Mouse (Mus musculus): Measurements from ENCODE around the gene Slc13a5.

DNA sequence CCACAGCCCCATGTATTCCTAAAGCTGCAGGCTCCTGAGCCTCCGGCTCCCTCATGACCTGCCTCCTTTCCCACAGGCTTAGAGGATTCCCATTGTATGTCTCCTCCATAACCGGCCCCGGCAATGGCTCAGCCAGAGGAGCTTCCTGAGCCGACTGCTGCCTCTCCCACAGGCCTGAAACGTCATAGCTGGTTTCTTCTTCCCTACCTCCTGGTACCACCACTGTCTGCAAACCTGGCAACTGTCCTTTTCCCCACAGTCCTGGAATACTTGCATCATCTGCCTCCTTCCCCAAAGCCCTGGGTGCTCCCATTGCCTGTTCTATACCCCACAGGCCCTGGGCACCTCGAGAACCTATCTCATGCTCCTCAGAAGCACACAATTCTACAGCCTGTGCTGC lies 61.8 kb downstream of the Slc13a5 start:
- TF ChIP-seq CTCF (conservative IDR thresholded peaks at IDR 0.05 in 1 of 2, IDR thresholded peaks at IDR 0.05 in 1 of 2; ENCODE audit: low read depth in 2 of 2, low read length in 2 of 2) (no peak), ZNF384 (IDR thresholded peaks at IDR 0.05; ENCODE audit: low read depth, low read length) (no peak), MXI1 (IDR thresholded peaks at IDR 0.05; ENCODE audit: low read depth, low read length) (no peak), POLR2AphosphoS2 (IDR thresholded peaks at IDR 0.05; ENCODE audit: low read depth, low read length) (no peak), ZC3H11A (IDR thresholded peaks at IDR 0.05; ENCODE audit: low read depth, low read length) (no peak), SMC3 (IDR thresholded peaks at IDR 0.05; ENCODE audit: low read depth, low read length) (no peak), HCFC1 (IDR thresholded peaks at IDR 0.05; ENCODE audit: low read depth, low read length) (no peak), CHD2 (IDR thresholded peaks at IDR 0.05; ENCODE audit: low read length) (no peak)
